Mouse (Mus musculus) natural killer cell, adult 2 months (primary cell): Measurements from ENCODE around the gene Adgrd1.

Experiments
- DNase-seq, 2 experiments: peaks; one replicate each; pipeline ENCODE4 v3.0.0; 2022; ENCODE audit warnings: low spot score in 2 of 2

The Adgrd1 gene

GRCm38 (mm10) chr5:129096511-129096910, at the start of gene Adgrd1:
Adgrd1 (plus strand) TSS chr5:129096750.
- no peak for DNase-seq

GRCm38 (mm10) chr5:129049372-129049771, 47.2 kb upstream of the Adgrd1 start:
- DNase-seq, result no peak

GRCm38 (mm10) chr5:129051910-129052309, 44.6 kb upstream of the Adgrd1 start:
- DNase-seq, result no peak

- no peak for DNase-seq
Measured at GRCm38 (mm10) chr5:129052636-129053355, 43.8 kb upstream of the Adgrd1 start.

GRCm38 (mm10) chr5:129054675-129055284, 41.8 kb upstream of the Adgrd1 start:
- no peak for DNase-seq

- DNase-seq, result no peak
Measured at GRCm38 (mm10) chr5:129059116-129059515, 37.4 kb upstream of the Adgrd1 start.

GRCm38 (mm10) chr5:129061579-129061978, 35.0 kb upstream of the Adgrd1 start:
- peak in 1 of 2 experiments; percentile 26 for DNase-seq

GRCm38 (mm10) chr5:129063037-129063791, 33.3 kb upstream of the Adgrd1 start:
- DNase-seq, result peak; percentile 54 to 76

- no peak for DNase-seq
Measured at GRCm38 (mm10) chr5:129063792-129064087, 32.8 kb upstream of the Adgrd1 start.

- no peak for DNase-seq
Measured at GRCm38 (mm10) chr5:129064186-129064585, 32.4 kb upstream of the Adgrd1 start.

GRCm38 (mm10) chr5:129065301-129065700, 31.2 kb upstream of the Adgrd1 start:
- no peak for DNase-seq

- DNase-seq, result no peak
Measured at GRCm38 (mm10) chr5:129065946-129066345, 30.6 kb upstream of the Adgrd1 start.

GRCm38 (mm10) chr5:129066541-129067230, 29.9 kb upstream of the Adgrd1 start:
- DNase-seq, result no peak

- no peak for DNase-seq
Measured at GRCm38 (mm10) chr5:129067231-129067834, 29.2 kb upstream of the Adgrd1 start.

GRCm38 (mm10) chr5:129071761-129072280, 24.7 kb upstream of the Adgrd1 start:
- no peak for DNase-seq

- no peak for DNase-seq
Measured at GRCm38 (mm10) chr5:129073404-129073803, 23.1 kb upstream of the Adgrd1 start.

GRCm38 (mm10) chr5:129076098-129076497, 20.5 kb upstream of the Adgrd1 start:
- no peak for DNase-seq

- peak in 1 of 2 experiments; percentile 73 for DNase-seq
Measured at GRCm38 (mm10) chr5:129077240-129077639, 19.3 kb upstream of the Adgrd1 start.

- DNase-seq, result no peak
Measured at GRCm38 (mm10) chr5:129081521-129081920, 15.0 kb upstream of the Adgrd1 start.

- DNase-seq, result no peak
Measured at GRCm38 (mm10) chr5:129085153-129085552, 11.4 kb upstream of the Adgrd1 start.

GRCm38 (mm10) chr5:129092345-129093065, 4.0 kb upstream of the Adgrd1 start:
- no peak for DNase-seq
